Mouse (Mus musculus) midbrain, embryonic 12.5 days (tissue): ENCODE data around the gene Lipm. TPM values are rescaled to one million over a fixed set of nuclear protein-coding genes. Genes with fewer than 3 reads are reported as not detected.

ENCODE experiments used
- ATAC-seq: fragments of 200-750 bp; cut with Nextera tagmentation; 2 replicates; pipeline ENCODE4 v1.8.0; 2017; ENCODE audit warnings: low read depth, moderate TSS enrichment, moderate library complexity; ENCODE audit not compliant: low FRiP score
- H3K27ac ChIP-seq: fragments of 300-500 bp; sonication (generic); replicated peaks from 2 replicates; pipeline ENCODE4 v1.5.1; 2016; ENCODE audit warnings: mild to moderate bottlenecking
- H3K27me3 ChIP-seq: fragments of 300-500 bp; sonication (generic); 2 replicates; pipeline ENCODE4 v1.6.1; 2016; ENCODE audit warnings: mild to moderate bottlenecking
- H3K36me3 ChIP-seq: fragments of 300-500 bp; sonication (generic); 2 replicates; pipeline ENCODE4 v1.6.1; 2016
- H3K4me1 ChIP-seq: fragments of 300-500 bp; sonication (generic); 2 replicates; pipeline ENCODE4 v1.6.1; 2016
- H3K4me2 ChIP-seq: fragments of 300-500 bp; sonication (generic); replicated peaks from 2 replicates; pipeline ENCODE4 v1.6.1; 2016; ENCODE audit warnings: mild to moderate bottlenecking, moderate library complexity
- H3K4me3 ChIP-seq: fragments of 300-500 bp; sonication (generic); 2 replicates; pipeline ENCODE4 v1.5.1; 2016; ENCODE audit warnings: mild to moderate bottlenecking
- H3K9ac ChIP-seq: fragments of 300-500 bp; sonication (generic); replicated peaks from 2 replicates; pipeline ENCODE4 v1.6.1; 2016; ENCODE audit warnings: mild to moderate bottlenecking, moderate library complexity
- H3K9me3 ChIP-seq: fragments of 300-500 bp; sonication (generic); 2 replicates; pipeline ENCODE4 v1.6.1; 2016; ENCODE audit warnings: mild to moderate bottlenecking
- WGBS: fragments of 180-500 bp; shearing (Covaris S2); methylation state at CpG from one replicate; pipeline ENCODE4 v1.1.7; 2016; 5-methylcytosine and 5-hydroxymethylcytosine counted together
- microRNA-seq: library from miRNA; unstranded; fragments of <30 nt; microRNA quantifications from one replicate; pipeline ENCODE4, GENCODE M21; 2017
- polyA plus RNA-seq: library from polyadenylated mRNA; unstranded; fragments of >200 nt; fragmentation: Nextera tagmentation; extraction: Ambion mirVana; gene quantifications from 2 replicates; pipeline ENCODE4 v1.2.1, GENCODE M21; 2016

The Lipm gene
- polyA plus RNA-seq, 1 experiment from 2014 or later: not detected

GRCm38 (mm10) chr19:34167896-34168661 lies 67.3 kb downstream of the Lipm start:
- Histone ChIP-seq H3K9me3 (no peaks in the 10 kb centered on the region), H3K9ac (no peak overlapping the region), H3K27me3 (peaks cover 59% of the 10 kb centered on the region), H3K4me1 (no peaks in the 10 kb centered on the region), H3K27ac (no peak overlapping the region), H3K4me3 (no peak overlapping the region), H3K36me3 (no peaks in the 10 kb centered on the region), H3K4me2 (no peak overlapping the region)
- ATAC-seq: no peak
- 25% methylated on average over 7 of the region's 7 CpGs for WGBS

DNA sequence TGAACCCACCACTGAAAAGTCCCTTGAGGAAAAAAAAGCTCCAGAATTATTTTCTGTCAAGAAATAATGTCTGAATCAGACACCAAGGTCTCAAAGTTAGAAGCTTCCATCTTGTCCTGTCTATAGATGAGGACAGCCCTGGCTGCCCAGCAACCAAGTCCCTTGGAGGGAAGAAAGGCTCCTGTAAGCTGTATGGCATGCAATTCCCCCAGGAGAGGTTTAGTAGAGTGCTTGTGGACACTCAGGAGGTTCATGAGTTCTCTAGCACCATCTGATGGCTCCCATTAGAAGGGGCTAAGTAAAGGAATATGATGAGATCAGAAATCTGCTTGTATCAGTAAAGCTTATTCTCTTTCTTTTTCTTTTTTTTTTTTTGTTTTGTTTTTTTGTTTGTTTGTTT lies 68.4 kb downstream of the Lipm start:
- Histone ChIP-seq H3K4me1 (no peaks in the 10 kb centered on the region), H3K9me3 (no peaks in the 10 kb centered on the region), H3K9ac (no peak overlapping the region), H3K27ac (no peak overlapping the region), H3K4me2 (no peak overlapping the region), H3K4me3 (no peak overlapping the region), H3K36me3 (no peaks in the 10 kb centered on the region), H3K27me3 (peaks cover 61% of the 10 kb centered on the region)
- ATAC-seq: no peak

GRCm38 (mm10) chr19:34171167-34171566 lies 70.4 kb downstream of the Lipm start:
- no peaks in the 10 kb centered on the region for H3K4me1 ChIP-seq
- H3K4me2 ChIP-seq: no peak overlapping the region
- no peak overlapping the region for H3K27ac ChIP-seq
- H3K4me3 ChIP-seq: no peak overlapping the region
- H3K9ac ChIP-seq: no peak overlapping the region
- no peaks in the 10 kb centered on the region for H3K9me3 ChIP-seq
- peaks cover 66% of the 10 kb centered on the region for H3K27me3 ChIP-seq
- no peaks in the 10 kb centered on the region for H3K36me3 ChIP-seq
- ATAC-seq: no peak
- WGBS: 69% methylated on average over 3 of the region's 3 CpGs

Small RNA genes within 50 kb of the gene (microRNA-seq; reads per million reads assigned to microRNA genes)
- gene Gm23334: not detected

Other genes with a start within 250 kb of the Lipm start
- not detected in 2 replicates for gene Lipf, start 139.7 kb upstream of the Lipm start, polyA plus RNA-seq
- gene Lipk, start 92.6 kb upstream of the Lipm start, polyA plus RNA-seq: not detected in 2 replicates
- gene Lipn, start 33.6 kb upstream of the Lipm start, polyA plus RNA-seq: not detected in 2 replicates
- gene Ankrd22, start 65.1 kb downstream of the Lipm start, polyA plus RNA-seq: not detected in 2 replicates
- gene Stambpl1, start 91.3 kb downstream of the Lipm start, polyA plus RNA-seq: 2.7 and 3.0 TPM in 2 replicates
- gene Acta2, start 154.7 kb downstream of the Lipm start, polyA plus RNA-seq: 62.2 and 79.9 TPM in 2 replicates
- gene Fas, start 189.7 kb downstream of the Lipm start, polyA plus RNA-seq: 0.65 and 0.82 TPM in 2 replicates